Mouse (Mus musculus): ENCODE data around the gene Tmem205. TPM values are rescaled to one million over a fixed set of nuclear protein-coding genes. Genes with fewer than 3 reads are reported as not detected.

Tmem205 gene
- 191 and 195 TPM in 2 replicates for polyA plus RNA-seq (2012; rRNA removed; ENCODE audit: low replicate concordance)

GRCm38 (mm10) chr9:21927208-21927753 is at the start of gene Tmem205, which contains the start of gene Ccdc159:
Gene Tmem205, minus strand, starts transcription at chr9:21927556.
Gene Ccdc159, plus strand, starts transcription at chr9:21927471.

GRCm38 (mm10) chr9:21963417-21963816 is 36.1 kb upstream of the Tmem205 start, which contains the start of gene Epor:
Gene Epor, minus strand, starts transcription at chr9:21963506.

DNA sequence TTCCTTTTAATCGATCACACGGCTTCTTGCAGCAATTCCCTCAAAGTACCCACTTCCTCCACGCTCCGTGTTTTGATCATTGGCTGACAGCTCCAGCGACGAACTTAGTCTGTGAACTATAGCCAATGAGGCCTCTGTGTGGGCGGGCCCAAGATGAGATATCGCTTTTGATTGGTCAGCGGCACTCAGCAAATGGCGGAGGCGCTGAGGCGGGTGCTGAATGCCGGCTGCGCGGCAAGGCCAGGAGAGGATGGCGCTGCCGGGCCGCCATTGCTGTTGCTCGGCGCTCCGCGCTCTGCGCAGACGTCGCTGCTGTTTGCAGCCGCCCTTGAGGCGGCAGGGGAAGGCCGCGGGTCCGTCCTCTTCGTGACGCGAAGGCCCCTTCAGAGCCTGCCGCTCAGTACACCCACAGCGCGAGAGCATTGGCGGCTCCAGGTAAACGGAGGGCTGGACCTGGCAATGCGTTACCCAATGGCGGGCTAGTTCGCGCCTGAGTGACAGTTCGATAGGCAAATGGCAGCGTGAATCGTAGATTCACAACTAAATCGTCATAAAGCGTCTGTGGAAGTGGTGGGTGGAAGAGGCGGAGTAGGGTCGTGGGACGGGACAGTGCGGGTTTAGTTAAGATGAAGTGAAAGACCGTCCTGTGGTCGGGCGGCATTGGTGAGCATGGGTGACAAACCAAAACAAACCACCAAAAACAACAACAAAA is 28.4 kb upstream of the Tmem205 start, which contains the start of gene Swsap1:
TSS of gene Swsap1 (plus strand) at position 186 of the 712 bp plus-strand sequence.

DNA sequence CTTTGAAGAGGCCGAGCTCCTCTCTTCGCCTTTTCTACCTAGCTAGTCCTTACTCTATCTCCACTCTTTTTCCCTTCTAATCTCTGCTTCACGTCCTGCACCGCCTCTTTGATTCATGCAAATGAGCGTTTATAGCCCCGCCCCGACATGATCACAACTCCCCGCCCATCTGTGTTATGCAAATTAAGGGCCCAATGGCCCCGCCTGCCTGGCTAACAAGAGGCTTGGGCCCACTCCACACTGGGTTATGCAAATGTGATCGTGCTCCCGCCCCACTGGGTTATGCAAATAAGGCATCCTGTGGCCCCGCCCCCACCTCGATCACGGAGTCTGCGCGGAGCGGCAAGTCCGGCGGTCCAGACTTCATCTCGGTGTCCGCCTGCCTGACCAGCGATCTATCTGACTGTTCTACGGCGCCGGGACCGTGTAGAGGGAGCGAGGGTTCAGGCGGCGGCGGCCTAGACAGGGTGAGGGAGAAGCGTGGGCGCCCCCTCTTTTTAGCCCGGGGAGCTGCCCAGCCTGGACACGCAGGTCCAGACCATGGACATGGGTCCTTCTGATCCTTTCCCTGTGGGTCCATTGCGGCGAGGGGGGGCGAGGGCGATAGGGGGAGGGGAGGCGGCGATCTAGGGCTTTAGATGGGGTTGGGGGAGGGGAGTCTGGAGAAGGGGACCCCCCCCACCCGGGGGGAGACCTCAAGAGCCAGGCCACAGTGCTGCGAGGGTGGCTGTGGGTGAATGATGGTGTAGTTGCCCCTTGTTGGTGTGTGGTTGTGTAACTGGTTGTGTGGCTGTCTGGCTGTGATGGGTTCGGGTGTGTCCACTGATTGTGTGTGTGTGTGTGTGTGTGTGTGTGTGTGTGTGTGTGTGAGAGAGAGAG is 9.6 kb upstream of the Tmem205 start, which contains the start of gene Plppr2:
TSS of gene Plppr2 (plus strand) at position 342 of the 879 bp plus-strand sequence.

GRCm38 (mm10) chr9:21918035-21918592 is 9.2 kb downstream of the Tmem205 start, which contains the start of gene Rab3d:
Gene Rab3d, minus strand, starts transcription at chr9:21918192.

Other genes starting within 250 kb of the Tmem205 start
- gene Ldlr, start 204.1 kb downstream of the Tmem205 start, polyA plus RNA-seq (2012; rRNA removed; ENCODE audit: low replicate concordance): 28.7 and 47.8 TPM in 2 replicates
- 9.2 and 13.7 TPM in 2 replicates for gene Spc24, start 167.3 kb downstream of the Tmem205 start, polyA plus RNA-seq (2012; rRNA removed; ENCODE audit: low replicate concordance)
- 13.1 and 22.7 TPM in 2 replicates for gene Kank2, start 128.8 kb downstream of the Tmem205 start, polyA plus RNA-seq (2012; rRNA removed; ENCODE audit: low replicate concordance)
- 18.2 and 18.8 TPM in 2 replicates for gene Angptl8, start 92.0 kb downstream of the Tmem205 start, polyA plus RNA-seq (2012; rRNA removed; ENCODE audit: low replicate concordance)
- gene Dock6, start 74.9 kb downstream of the Tmem205 start, polyA plus RNA-seq (2012; rRNA removed; ENCODE audit: low replicate concordance): 43.2 and 51.0 TPM in 2 replicates
- gene Rab3d, start 9.4 kb downstream of the Tmem205 start, polyA plus RNA-seq (2012; rRNA removed; ENCODE audit: low replicate concordance): 32.5 and 58.0 TPM in 2 replicates
- 0.63 and 2.5 TPM in 2 replicates for gene Ccdc159, start 85 bp downstream of the Tmem205 start, polyA plus RNA-seq (2012; rRNA removed; ENCODE audit: low replicate concordance)
- gene Plppr2, start 9.5 kb upstream of the Tmem205 start, polyA plus RNA-seq (2012; rRNA removed; ENCODE audit: low replicate concordance): 6.9 and 11.4 TPM in 2 replicates
- gene Swsap1, start 28.2 kb upstream of the Tmem205 start, polyA plus RNA-seq (2012; rRNA removed; ENCODE audit: low replicate concordance): 5.6 and 8.0 TPM in 2 replicates
- gene Epor, start 36.0 kb upstream of the Tmem205 start, polyA plus RNA-seq (2012; rRNA removed; ENCODE audit: low replicate concordance): 2.4 and 3.9 TPM in 2 replicates
- gene Rgl3, start 61.9 kb upstream of the Tmem205 start, polyA plus RNA-seq (2012; rRNA removed; ENCODE audit: low replicate concordance): 2.9 and 12.6 TPM in 2 replicates
- gene Ccdc151, start 75.1 kb upstream of the Tmem205 start, polyA plus RNA-seq (2012; rRNA removed; ENCODE audit: low replicate concordance): 0.17 TPM in 1 of 2 replicates, not detected in the other
- 118 and 211 TPM in 2 replicates for gene Prkcsh, start 75.2 kb upstream of the Tmem205 start, polyA plus RNA-seq (2012; rRNA removed; ENCODE audit: low replicate concordance)
- 0.13 and 0.46 TPM in 2 replicates for gene Elavl3, start 124.5 kb upstream of the Tmem205 start, polyA plus RNA-seq (2012; rRNA removed; ENCODE audit: low replicate concordance)
- gene Gm49318, start 143.7 kb upstream of the Tmem205 start, polyA plus RNA-seq (2012; rRNA removed; ENCODE audit: low replicate concordance): not detected in 2 replicates
- gene Zfp653, start 143.8 kb upstream of the Tmem205 start, polyA plus RNA-seq (2012; rRNA removed; ENCODE audit: low replicate concordance): 8.8 and 9.9 TPM in 2 replicates
- 48.2 and 51.0 TPM in 2 replicates for gene Ecsit, start 157.9 kb upstream of the Tmem205 start, polyA plus RNA-seq (2012; rRNA removed; ENCODE audit: low replicate concordance)
- gene Cnn1, start 171.7 kb upstream of the Tmem205 start, polyA plus RNA-seq (2012; rRNA removed; ENCODE audit: low replicate concordance): 144 and 245 TPM in 2 replicates
- 118 and 169 TPM in 2 replicates for gene Elof1, start 189.6 kb upstream of the Tmem205 start, polyA plus RNA-seq (2012; rRNA removed; ENCODE audit: low replicate concordance)
- 197 and 274 TPM in 2 replicates for gene Acp5, start 208.2 kb upstream of the Tmem205 start, polyA plus RNA-seq (2012; rRNA removed; ENCODE audit: low replicate concordance)
- gene Pigyl, start 229.3 kb upstream of the Tmem205 start, polyA plus RNA-seq (2012; rRNA removed; ENCODE audit: low replicate concordance): 40.5 and 49.4 TPM in 2 replicates